Comparison of ENCODE assay signal across 10 mouse cellular contexts in the genomic region with DNA sequence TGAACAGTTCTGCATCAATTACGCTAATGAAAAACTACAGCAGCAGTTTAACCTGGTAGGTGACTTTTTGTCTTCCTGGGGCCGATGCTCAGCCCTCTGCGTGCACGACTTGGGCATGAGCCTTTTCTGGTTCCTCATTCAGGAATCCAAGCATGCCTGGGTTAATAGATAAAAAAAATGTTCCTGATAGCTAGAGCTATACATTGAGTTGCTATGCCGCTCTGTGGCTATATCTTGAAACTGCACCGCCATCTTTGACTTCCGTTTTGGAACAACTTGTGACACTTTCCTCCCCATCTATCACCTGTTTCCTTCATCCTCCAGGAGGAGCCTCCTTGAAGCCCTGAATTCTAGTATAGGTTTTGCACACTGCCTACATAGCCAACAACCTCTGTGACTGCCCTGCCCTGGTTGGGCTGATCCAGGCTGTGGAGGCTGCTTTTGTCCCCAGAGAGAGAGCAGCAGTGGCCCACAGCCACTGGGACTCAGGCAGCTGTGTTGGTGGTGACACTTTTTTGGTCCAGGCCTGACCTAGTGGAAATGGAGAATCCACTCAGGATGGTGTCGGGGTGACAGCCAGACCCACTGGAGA. TPM values are rescaled to one million over a fixed set of nuclear protein-coding genes. Genes with fewer than 3 reads are reported as not detected.
DNase-seq lines count a peak whose midpoint lies in the region; ATAC-seq and TF ChIP-seq lines count a peak whose summit lies in the region.
"Had no signal": no experiment of that assay in that cellular context is flagged by ENCODE, and none has a peak within 500 bp of the region (broad histone marks: within the 10 kb centered on the region; RNA-seq: fewer than 3 reads in every experiment).

No protein-coding gene starts in this region.

- no peak for TF ChIP-seq POLR2A in spleen, adult 2 months (IDR thresholded peaks at IDR 0.05; ENCODE audit: low read depth, low read length)

- peak; percentile 37 for DNase-seq in forebrain, embryonic 14.5 days (ENCODE audit: low spot score)
- peak in 1 of 2 experiments; percentile 33 for DNase-seq in spleen, adult 2 months (ENCODE audit: low read depth in 1 of 2, low spot score in 2 of 2)
- no peak for DNase-seq in spleen, adult 12 weeks (ENCODE audit: low spot score)
- DNase-seq in liver, postnatal 0 days, result no peak
- DNase-seq in thymus, postnatal 4 days, result peak; percentile 45
- no peak for DNase-seq in embryonic facial prominence, embryonic 10.5 days (ENCODE audit: low spot score)
- DNase-seq: cerebellum, adult 18-20 months; gastrocnemius, adult 2 months had no signal

- no peak overlapping the region for H3K27ac ChIP-seq in forebrain, embryonic 14.5 days (ENCODE audit: low read depth, low read length)
- H3K27ac ChIP-seq in forebrain, embryonic 15.5 days (replicated peaks), result no peak overlapping the region
- H3K27ac ChIP-seq in spleen, adult 2 months (ENCODE audit: insufficient read depth, low read length), result no peak overlapping the region
- H3K27ac ChIP-seq in liver, postnatal 0 days (ENCODE audit: low read depth), result no peak overlapping the region
- no peak overlapping the region for H3K27ac ChIP-seq in embryonic facial prominence, embryonic 10.5 days (replicated peaks)
- H3K27ac ChIP-seq: gastrocnemius, adult 2 months had no signal

- no peaks in the 10 kb centered on the region for H3K9me3 ChIP-seq in forebrain, embryonic 14.5 days (replicated peaks; ENCODE audit: control insufficient read depth, low read length)
- no peaks in the 10 kb centered on the region for H3K9me3 ChIP-seq in forebrain, embryonic 15.5 days
- no peaks in the 10 kb centered on the region for H3K9me3 ChIP-seq in liver, postnatal 0 days (ENCODE audit: low read length)
- peaks cover 2% of the 10 kb centered on the region; the same call in 1 of the 2 replicates for H3K9me3 ChIP-seq in embryonic facial prominence, embryonic 10.5 days

- no peak for TF ChIP-seq EP300 in liver, postnatal 0 days (IDR thresholded peaks at IDR 0.05; ENCODE audit: low read depth)

- no peak overlapping the region for H3K9ac ChIP-seq in forebrain, embryonic 14.5 days (ENCODE audit: low read length)
- no peak overlapping the region for H3K9ac ChIP-seq in forebrain, embryonic 15.5 days (replicated peaks)
- no peak overlapping the region for H3K9ac ChIP-seq in liver, postnatal 0 days (replicated peaks)

- H3K27me3 ChIP-seq in forebrain, embryonic 14.5 days (replicated peaks; ENCODE audit: control insufficient read depth, insufficient read depth, low read length), result no peaks in the 10 kb centered on the region
- no peaks in the 10 kb centered on the region for H3K27me3 ChIP-seq in forebrain, embryonic 15.5 days
- no peaks in the 10 kb centered on the region for H3K27me3 ChIP-seq in spleen, adult 2 months (ENCODE audit: control insufficient read depth, insufficient read depth, low read length)
- H3K27me3 ChIP-seq in liver, postnatal 0 days (ENCODE audit: insufficient read depth, low read length), result no peaks in the 10 kb centered on the region
- H3K27me3 ChIP-seq in embryonic facial prominence, embryonic 10.5 days (replicated peaks; ENCODE audit: low read depth, poor library complexity, severe bottlenecking), result no peaks in the 10 kb centered on the region

- no peak overlapping the region for H3K4me2 ChIP-seq in forebrain, embryonic 14.5 days (ENCODE audit: low read length)
- H3K4me2 ChIP-seq in forebrain, embryonic 15.5 days (replicated peaks), result no peak overlapping the region
- H3K4me2 ChIP-seq in liver, postnatal 0 days (ENCODE audit: low read depth, low read length), result no peak overlapping the region

- WGBS in forebrain, embryonic 14.5 days, result 67% methylated on average over 8 of the region's 8 CpGs
- WGBS in forebrain, embryonic 15.5 days, result 59% methylated on average over 8 of the region's 8 CpGs
- 17% methylated on average over 8 of the region's 8 CpGs for WGBS in spleen, adult 2 months
- WGBS in liver, postnatal 0 days (ENCODE audit: insufficient replicate concordance), result 45% methylated on average over 8 of the region's 8 CpGs
- WGBS in embryonic facial prominence, embryonic 10.5 days, result 75% methylated on average over 8 of the region's 8 CpGs

- H3K36me3 ChIP-seq in forebrain, embryonic 14.5 days (ENCODE audit: control insufficient read depth, insufficient read depth, low read length), result no peaks in the 10 kb centered on the region
- no peaks in the 10 kb centered on the region for H3K36me3 ChIP-seq in forebrain, embryonic 15.5 days
- H3K36me3 ChIP-seq in spleen, adult 2 months (ENCODE audit: control insufficient read depth, insufficient read depth, low read length), result no peaks in the 10 kb centered on the region
- no peaks in the 10 kb centered on the region for H3K36me3 ChIP-seq in liver, postnatal 0 days (replicated peaks; ENCODE audit: insufficient read depth, low read length)
- H3K36me3 ChIP-seq in embryonic facial prominence, embryonic 10.5 days (replicated peaks), result no peaks in the 10 kb centered on the region

- no peak for TF ChIP-seq CTCF in spleen, adult 2 months (IDR thresholded peaks at IDR 0.05; ENCODE audit: extremely low read depth, insufficient read depth, insufficient read length, insufficient replicate concordance)
- peak; percentile 57 for TF ChIP-seq CTCF in liver, postnatal 0 days (IDR thresholded peaks at IDR 0.05; ENCODE audit: low read depth)

- ATAC-seq in forebrain, embryonic 14.5 days, result no peak
- no peak for ATAC-seq in forebrain, embryonic 15.5 days (replicated peaks)
- ATAC-seq in liver, postnatal 0 days, result peak; percentile 26
- no peak for ATAC-seq in erythroid progenitor cell, adult 5-6 weeks (replicated peaks; ENCODE audit: low FRiP score, poor library complexity, severe bottlenecking)

- H3K4me1 ChIP-seq in forebrain, embryonic 14.5 days (ENCODE audit: control insufficient read depth, insufficient read depth, low read length), result no peaks in the 10 kb centered on the region
- peaks cover 3% of the 10 kb centered on the region; the same call in 1 of the 2 replicates for H3K4me1 ChIP-seq in forebrain, embryonic 15.5 days
- no peaks in the 10 kb centered on the region; the same call in 1 of the 2 replicates for H3K4me1 ChIP-seq in spleen, adult 2 months (ENCODE audit: control insufficient read depth, insufficient read depth, insufficient read length)
- H3K4me1 ChIP-seq in liver, postnatal 0 days (ENCODE audit: insufficient read depth), result peaks cover 5% of the 10 kb centered on the region; the same call in 1 of the 2 replicates
- peaks cover 32% of the 10 kb centered on the region for H3K4me1 ChIP-seq in embryonic facial prominence, embryonic 10.5 days

- no peak overlapping the region for H3K4me3 ChIP-seq in forebrain, embryonic 14.5 days (ENCODE audit: low read depth, low read length)
- no peak overlapping the region for H3K4me3 ChIP-seq in forebrain, embryonic 15.5 days
- peak overlapping the region; percentile 26 for H3K4me3 ChIP-seq in spleen, adult 2 months (ENCODE audit: extremely low read depth, insufficient read depth, insufficient read length)
- no peak overlapping the region for H3K4me3 ChIP-seq in liver, postnatal 0 days (ENCODE audit: low read depth, low read length)
- H3K4me3 ChIP-seq in embryonic facial prominence, embryonic 10.5 days, result no peak overlapping the region
- H3K4me3 ChIP-seq: gastrocnemius, adult 2 months had no signal

RNA-seq across cellular contexts. Expression of a gene that starts 30.5 kb away (rescaled TPM):
- 0.10 and 0.14 TPM in 2 replicates for polyA plus RNA-seq in forebrain, embryonic 14.5 days (2014; fragmentation: Nextera tagmentation; extraction: Ambion mirVana)
- 0.18 and 0.31 TPM in 2 replicates for polyA plus RNA-seq in forebrain, embryonic 15.5 days (2015; fragmentation: Nextera tagmentation; extraction: Ambion mirVana)
- polyA plus RNA-seq in spleen, adult 2 months (2012; rRNA removed), result 0.62 and 0.81 TPM in 2 replicates
- 0.33 and 0.48 TPM in 2 replicates for polyA plus RNA-seq in liver, postnatal 0 days (2015; fragmentation: Nextera tagmentation; extraction: Ambion mirVana)
- not detected in 2 replicates for total RNA-seq in erythroid progenitor cell, adult 5-6 weeks (2015; ENCODE audit: low replicate concordance)
- not detected in 2 replicates for total RNA-seq in erythroid progenitor cell, adult 5-6 weeks (2017; ENCODE audit: low replicate concordance)
- 1.2 and 1.3 TPM in 2 replicates for polyA plus RNA-seq in embryonic facial prominence, embryonic 10.5 days (2016; fragmentation: Nextera tagmentation; extraction: Ambion mirVana)

RNA-seq across cellular contexts. Expression of a gene that starts 43.8 kb away (rescaled TPM):
- 53.2 and 57.5 TPM in 2 replicates for polyA plus RNA-seq in forebrain, embryonic 14.5 days (2014; fragmentation: Nextera tagmentation; extraction: Ambion mirVana)
- 47.8 and 52.6 TPM in 2 replicates for polyA plus RNA-seq in forebrain, embryonic 15.5 days (2015; fragmentation: Nextera tagmentation; extraction: Ambion mirVana)
- polyA plus RNA-seq in spleen, adult 2 months (2012; rRNA removed), result 3.4 and 3.5 TPM in 2 replicates
- 1.8 and 2.4 TPM in 2 replicates for polyA plus RNA-seq in liver, postnatal 0 days (2015; fragmentation: Nextera tagmentation; extraction: Ambion mirVana)
- total RNA-seq in erythroid progenitor cell, adult 5-6 weeks (2015; ENCODE audit: low replicate concordance), result not detected in 2 replicates
- total RNA-seq in erythroid progenitor cell, adult 5-6 weeks (2017; ENCODE audit: low replicate concordance), result 1.5 TPM in 1 of 2 replicates, not detected in the other
- 22.4 and 24.5 TPM in 2 replicates for polyA plus RNA-seq in embryonic facial prominence, embryonic 10.5 days (2016; fragmentation: Nextera tagmentation; extraction: Ambion mirVana)

Comparison
In these comparisons a context has a peak if more than half of its experiments do, and no peak if none do; other contexts are left out.
1. DNase-seq: peak in forebrain, embryonic 14.5 days (single experiment) and thymus, postnatal 4 days (single experiment); none in spleen, adult 12 weeks (single experiment), liver, postnatal 0 days (single experiment) and embryonic facial prominence, embryonic 10.5 days (single experiment).